Mouse (Mus musculus) intestine, embryonic 16.5 days (tissue): ENCODE data around the gene Itpr2. TPM values are rescaled to one million over a fixed set of nuclear protein-coding genes. Genes with fewer than 3 reads are reported as not detected.
A peak's percentile ranks its signal among the peaks of the same experiment; 100 is the strongest.

Source experiments
- ATAC-seq: fragments of 200-750 bp; cut with Nextera tagmentation; 2 replicates; pipeline ENCODE4 v1.8.0; 2017; ENCODE audit warnings: moderate TSS enrichment, moderate library complexity
- H3K27ac ChIP-seq: fragments of 300-500 bp; sonication (generic); 2 replicates; pipeline ENCODE4 v1.5.1; 2014; ENCODE audit warnings: mild to moderate bottlenecking, low read length
- H3K27me3 ChIP-seq: fragments of 300-500 bp; sonication (generic); replicated peaks from 2 replicates; pipeline ENCODE4 v1.6.1; 2014; ENCODE audit warnings: low read length, control low read depth, mixed read lengths; ENCODE audit not compliant: control insufficient read depth, insufficient read depth
- H3K36me3 ChIP-seq: fragments of 300-500 bp; sonication (generic); 2 replicates; pipeline ENCODE4 v1.6.1; 2014; ENCODE audit warnings: low read length, control low read depth; ENCODE audit not compliant: control insufficient read depth, insufficient read depth
- H3K4me1 ChIP-seq: fragments of 300-500 bp; sonication (generic); 2 replicates; pipeline ENCODE4 v1.6.1; 2014; ENCODE audit warnings: low read length, control low read depth, mixed read lengths; ENCODE audit not compliant: control insufficient read depth, insufficient read depth
- H3K4me2 ChIP-seq: fragments of 300-500 bp; sonication (generic); 2 replicates; pipeline ENCODE4 v1.6.1; 2014; ENCODE audit warnings: low read depth, low read length, control low read depth
- H3K4me3 ChIP-seq: fragments of 300-500 bp; sonication (generic); 2 replicates; pipeline ENCODE4 v1.5.1; 2014; ENCODE audit warnings: mild to moderate bottlenecking, low read length
- H3K9ac ChIP-seq: fragments of 300-500 bp; sonication (generic); 2 replicates; pipeline ENCODE4 v1.6.1; 2014; ENCODE audit warnings: low read depth, low read length
- H3K9me3 ChIP-seq: fragments of 300-500 bp; sonication (generic); 2 replicates; pipeline ENCODE4 v1.6.1; 2016; ENCODE audit warnings: low read length, control low read depth; ENCODE audit not compliant: control insufficient read depth
- WGBS: fragments of 180-500 bp; shearing (Covaris S2); extraction: QIAGEN DNeasy Blood & Tissue Kit; methylation state at CpG from one replicate; pipeline ENCODE4 v1.1.7; 2014; 5-methylcytosine and 5-hydroxymethylcytosine counted together
- polyA plus RNA-seq: library from polyadenylated mRNA; unstranded; fragments of >200 nt; fragmentation: Nextera tagmentation; extraction: Ambion mirVana; gene quantifications from 2 replicates; pipeline ENCODE4 v1.2.1, GENCODE M21; 2015

Itpr2 gene
- polyA plus RNA-seq, 1 experiment from 2014 or later = 7.5 TPM

DNA sequence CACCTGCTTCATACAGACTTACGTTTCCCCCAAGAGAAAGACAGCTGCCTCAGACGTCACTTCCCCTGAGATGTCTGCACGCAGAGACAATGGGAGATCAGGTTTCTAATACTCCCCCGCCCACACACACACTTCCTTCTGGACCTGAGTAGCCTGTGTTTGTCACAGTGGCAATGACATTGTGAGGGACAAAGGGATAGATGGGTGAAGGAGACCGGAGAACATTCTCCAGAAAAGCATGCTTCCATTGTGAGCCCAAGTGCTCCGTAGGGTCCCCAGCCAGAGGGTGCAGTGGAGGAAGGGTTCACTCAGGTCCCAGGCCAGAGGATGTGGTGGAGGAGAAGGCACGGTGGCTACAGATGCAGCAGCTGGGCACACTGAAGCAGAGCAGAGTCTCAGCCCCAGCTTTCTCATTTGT, 12.5 kb upstream of the Itpr2 start:
- 57% methylated on average over 7 of the region's 7 CpGs for WGBS

DNA sequence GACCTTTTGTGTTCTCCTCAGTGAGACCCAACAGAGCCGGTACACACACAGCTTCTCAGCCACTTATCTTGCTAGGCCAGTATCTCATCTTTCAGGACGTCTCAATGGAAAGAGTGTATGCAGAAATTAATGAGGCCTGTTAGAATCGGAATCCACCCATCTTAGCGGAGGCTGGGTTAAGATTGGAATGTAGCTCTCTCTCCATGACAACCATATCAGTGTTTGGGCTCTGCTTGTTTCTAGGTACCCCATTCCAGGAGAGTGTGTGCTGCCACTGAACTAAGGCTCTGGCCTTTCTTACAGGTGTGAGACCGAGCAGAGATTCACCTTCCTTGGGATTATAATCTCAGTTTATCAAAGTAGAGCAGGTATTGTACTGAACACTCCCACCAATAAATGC, 11.9 kb upstream of the Itpr2 start:
- Histone ChIP-seq H3K4me1 (no peaks in the 10 kb centered on the region), H3K27ac (no peak overlapping the region), H3K36me3 (no peaks in the 10 kb centered on the region), H3K4me2 (no peak overlapping the region), H3K9ac (no peak overlapping the region), H3K4me3 (no peak overlapping the region), H3K27me3 (no peaks in the 10 kb centered on the region), H3K9me3 (no peaks in the 10 kb centered on the region)
- 45% methylated on average over 5 of the region's 5 CpGs for WGBS
- no peak for ATAC-seq

More for the DNA sequence above, 12.5 kb upstream of the Itpr2 start:
- no peak for ATAC-seq
- Histone ChIP-seq H3K4me1 (no peaks in the 10 kb centered on the region), H3K4me2 (no peak overlapping the region), H3K9me3 (no peaks in the 10 kb centered on the region), H3K36me3 (no peaks in the 10 kb centered on the region), H3K27ac (no peak overlapping the region), H3K4me3 (no peak overlapping the region), H3K27me3 (no peaks in the 10 kb centered on the region), H3K9ac (no peak overlapping the region)

DNA sequence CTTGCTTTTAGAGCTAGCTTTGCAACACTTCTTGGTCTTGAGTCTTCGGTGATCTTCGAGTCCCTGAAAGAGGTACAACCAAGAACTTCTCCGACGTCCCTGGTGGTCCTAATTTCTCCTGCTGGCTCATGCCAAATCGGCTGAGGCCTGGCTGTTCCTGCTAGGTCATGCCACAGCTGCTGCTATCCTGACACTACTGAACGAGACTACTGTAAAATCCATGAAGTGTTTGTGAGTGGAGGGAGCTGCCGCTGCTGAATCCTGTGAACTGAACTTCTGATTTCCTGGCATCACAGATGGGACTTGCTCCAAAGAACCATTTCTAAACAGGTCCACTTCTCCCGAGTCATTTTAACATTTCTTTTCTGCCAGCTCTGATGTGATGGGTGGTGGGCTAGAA, 11.4 kb upstream of the Itpr2 start:
- no peak for ATAC-seq
- Histone ChIP-seq H3K9ac (no peak overlapping the region), H3K27me3 (no peaks in the 10 kb centered on the region), H3K36me3 (no peaks in the 10 kb centered on the region), H3K9me3 (no peaks in the 10 kb centered on the region), H3K4me3 (no peak overlapping the region), H3K27ac (no peak overlapping the region), H3K4me2 (no peak overlapping the region), H3K4me1 (no peaks in the 10 kb centered on the region)
- WGBS = 84% methylated on average over 8 of the region's 8 CpGs

DNA sequence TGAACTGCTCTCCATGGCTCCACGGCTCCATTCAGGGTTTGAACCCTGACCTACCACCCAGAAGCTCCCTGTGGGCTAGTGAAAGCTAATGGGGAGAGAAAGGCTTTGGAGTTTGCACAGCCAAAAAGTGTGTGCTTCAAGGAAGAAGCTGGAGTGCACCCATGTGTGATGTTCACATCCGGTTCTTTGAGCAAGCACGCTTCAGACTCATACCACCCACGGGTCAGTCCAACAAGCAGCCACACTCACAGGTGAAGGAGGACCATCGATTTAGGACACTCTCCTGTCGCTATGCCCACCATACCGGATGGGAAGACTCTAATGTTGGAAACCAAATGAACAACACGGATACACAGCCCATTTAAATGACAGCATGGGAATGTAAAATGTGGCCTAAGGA, 9.5 kb upstream of the Itpr2 start:
- ATAC-seq = no peak

DNA sequence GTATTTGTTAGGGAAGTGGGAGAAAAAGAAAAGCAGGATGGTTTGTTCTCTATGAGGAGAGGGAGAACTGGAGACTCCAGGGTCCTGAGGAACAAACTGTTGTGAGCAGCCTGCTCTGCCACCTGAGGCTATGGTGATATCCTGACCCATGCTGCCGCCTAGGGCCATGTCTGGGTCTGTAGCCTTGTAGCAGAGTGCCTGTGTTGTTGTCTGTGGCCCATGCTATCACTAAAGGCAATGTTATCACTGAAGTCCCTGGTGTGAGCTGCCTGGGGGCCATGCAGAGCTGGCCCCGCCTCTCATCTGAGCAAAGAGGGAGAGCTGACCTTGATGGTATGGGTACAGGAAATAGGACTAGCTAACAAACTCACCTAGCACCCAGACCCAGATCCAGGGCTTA, 7.9 kb upstream of the Itpr2 start:
- Histone ChIP-seq H3K4me1 (no peaks in the 10 kb centered on the region), H3K4me2 (no peak overlapping the region), H3K36me3 (no peaks in the 10 kb centered on the region), H3K9ac (no peak overlapping the region), H3K27me3 (no peaks in the 10 kb centered on the region), H3K4me3 (no peak overlapping the region), H3K9me3 (no peaks in the 10 kb centered on the region), H3K27ac (no peak overlapping the region)
- no peak for ATAC-seq
- 91% methylated on average over 2 of the region's 2 CpGs for WGBS

More for the DNA sequence above, 9.5 kb upstream of the Itpr2 start:
- Histone ChIP-seq H3K36me3 (no peaks in the 10 kb centered on the region), H3K9ac (no peak overlapping the region), H3K9me3 (no peaks in the 10 kb centered on the region), H3K4me3 (no peak overlapping the region), H3K4me1 (no peaks in the 10 kb centered on the region), H3K4me2 (no peak overlapping the region), H3K27ac (no peak overlapping the region), H3K27me3 (no peaks in the 10 kb centered on the region)
- WGBS = 87% methylated on average over 8 of the region's 8 CpGs

DNA sequence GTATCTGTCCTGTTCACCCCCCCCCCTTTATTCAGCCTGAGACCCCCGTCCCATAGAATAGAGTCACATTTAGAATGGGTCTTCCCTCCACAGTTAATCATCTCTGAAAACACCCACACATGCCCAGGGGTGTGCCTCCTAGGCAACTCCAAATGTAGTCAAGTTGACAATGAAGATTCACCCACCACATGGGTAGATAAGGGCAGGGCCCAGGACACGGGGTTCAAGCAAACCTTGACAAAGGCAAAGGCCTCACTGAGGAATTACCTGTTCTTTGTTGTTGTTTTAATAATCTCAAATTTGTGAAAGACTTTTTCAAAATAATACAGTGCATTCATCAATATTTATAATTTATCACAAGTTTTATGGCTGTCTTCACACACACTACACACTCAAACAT, 2.4 kb upstream of the Itpr2 start:
- no peaks in the 10 kb centered on the region for H3K9me3 ChIP-seq
- no peak overlapping the region for H3K27ac ChIP-seq
- H3K27me3 ChIP-seq = 0 out of 2 replicates have a peak, but pooled peaks cover 2% of the 10 kb centered on the region
- no peak overlapping the region for H3K9ac ChIP-seq
- no peak overlapping the region for H3K4me3 ChIP-seq
- 76% methylated on average over 2 of the region's 2 CpGs for WGBS
- no peak for ATAC-seq
- peaks cover 11% of the 10 kb centered on the region; the same call in 1 of the 2 replicates for H3K4me1 ChIP-seq
- no peaks in the 10 kb centered on the region for H3K36me3 ChIP-seq
- H3K4me2 ChIP-seq = no peak overlapping the region

DNA sequence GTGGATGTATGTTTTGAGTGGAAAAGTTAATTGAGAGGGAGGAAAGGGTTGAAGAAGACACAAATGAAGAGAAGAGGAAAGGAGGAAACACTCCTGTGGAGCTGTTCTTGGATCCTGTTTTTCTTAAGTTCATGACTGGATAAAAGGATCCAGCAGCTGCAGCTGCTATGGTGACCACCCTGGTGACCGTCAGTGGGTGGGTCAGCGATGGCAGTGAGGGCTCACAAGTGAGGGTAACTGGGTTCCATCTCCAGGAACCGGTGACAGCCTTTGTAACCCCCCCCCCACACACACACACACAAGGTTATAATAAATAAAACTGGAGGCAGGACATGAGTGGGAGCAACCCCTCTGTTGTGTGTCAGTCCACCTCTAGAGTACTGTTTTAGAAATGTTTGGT, 833 bp upstream of the Itpr2 start:
- 0 out of 2 replicates have a peak, but pooled peaks cover 2% of the 10 kb centered on the region for H3K27me3 ChIP-seq
- peaks cover 11% of the 10 kb centered on the region; the same call in 1 of the 2 replicates for H3K4me1 ChIP-seq
- no peak for ATAC-seq
- no peak overlapping the region for H3K27ac ChIP-seq
- H3K4me3 ChIP-seq = peak overlapping the region; percentile 84
- H3K9me3 ChIP-seq = no peaks in the 10 kb centered on the region
- H3K36me3 ChIP-seq = no peaks in the 10 kb centered on the region
- peak overlapping the region; percentile 99 for H3K4me2 ChIP-seq
- 46% methylated on average over 3 of the region's 3 CpGs for WGBS
- peak overlapping the region; percentile 78 for H3K9ac ChIP-seq

DNA sequence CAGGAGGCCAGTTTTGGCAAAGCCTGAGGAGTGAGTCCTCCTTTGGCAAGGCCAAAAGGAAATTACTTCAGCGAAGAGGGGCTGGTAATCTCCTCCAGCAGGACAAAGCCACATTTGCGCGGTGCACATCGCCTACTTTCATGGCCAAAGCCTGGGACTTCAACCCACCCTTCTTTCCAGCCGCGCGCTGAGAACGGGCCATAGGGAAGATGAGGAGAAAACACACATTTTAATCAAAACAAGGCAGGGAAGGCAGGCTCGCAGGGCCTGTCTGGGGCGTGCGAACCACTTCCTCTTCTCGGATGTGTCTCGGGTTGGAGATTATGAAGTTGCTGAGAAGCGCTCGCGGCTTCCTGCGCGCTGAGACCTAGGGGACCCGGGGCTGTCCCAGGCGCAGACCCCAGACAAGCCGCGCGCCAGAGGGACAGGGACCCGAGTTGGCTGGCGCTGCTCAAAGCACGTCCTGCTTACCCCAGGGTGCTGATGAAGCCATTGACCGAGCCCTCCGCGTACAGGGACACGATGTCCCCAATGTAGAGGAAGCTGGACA, 632 bp downstream of the Itpr2 start:
- Histone ChIP-seq H3K4me2 (peak overlapping the region; percentile 99), H3K9ac (peak overlapping the region; percentile 78), H3K36me3 (no peaks in the 10 kb centered on the region), H3K9me3 (no peaks in the 10 kb centered on the region), H3K4me3 (peak overlapping the region; percentile 84), H3K27me3 (0 out of 2 replicates have a peak, but pooled peaks cover 2% of the 10 kb centered on the region), H3K27ac (peak overlapping the region; percentile 66), H3K4me1 (peaks cover 11% of the 10 kb centered on the region; the same call in 1 of the 2 replicates)
- WGBS = 1% methylated on average over 30 of the region's 30 CpGs
- ATAC-seq = peak; percentile 52

DNA sequence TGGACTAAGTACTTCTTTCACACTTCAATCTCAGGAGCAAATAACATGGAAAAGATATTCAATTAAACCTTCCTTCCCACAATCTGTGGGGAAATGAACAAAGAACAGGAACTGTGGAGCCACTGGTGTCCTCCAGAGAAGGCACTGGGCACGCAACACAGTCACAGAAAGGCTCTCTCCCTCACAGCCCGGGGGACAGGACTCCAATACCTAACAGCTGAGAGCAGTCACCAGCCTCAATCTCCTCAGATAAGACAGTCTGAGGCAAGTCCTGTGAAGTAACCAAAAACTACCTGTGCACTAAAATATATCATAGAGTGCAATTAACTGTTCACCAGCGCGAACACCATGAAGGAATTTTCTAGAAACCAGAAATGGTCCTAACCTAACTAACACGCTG, 1.3 kb downstream of the Itpr2 start:
- Histone ChIP-seq H3K4me3 (peak overlapping the region; percentile 84), H3K9ac (peak overlapping the region; percentile 78; the same call in 1 of the 2 replicates), H3K27ac (no peak overlapping the region), H3K4me1 (peaks cover 11% of the 10 kb centered on the region; the same call in 1 of the 2 replicates), H3K4me2 (peak overlapping the region; percentile 99), H3K27me3 (0 out of 2 replicates have a peak, but pooled peaks cover 2% of the 10 kb centered on the region), H3K9me3 (no peaks in the 10 kb centered on the region), H3K36me3 (no peaks in the 10 kb centered on the region)
- no peak for ATAC-seq
- WGBS = 62% methylated on average over 5 of the region's 5 CpGs

DNA sequence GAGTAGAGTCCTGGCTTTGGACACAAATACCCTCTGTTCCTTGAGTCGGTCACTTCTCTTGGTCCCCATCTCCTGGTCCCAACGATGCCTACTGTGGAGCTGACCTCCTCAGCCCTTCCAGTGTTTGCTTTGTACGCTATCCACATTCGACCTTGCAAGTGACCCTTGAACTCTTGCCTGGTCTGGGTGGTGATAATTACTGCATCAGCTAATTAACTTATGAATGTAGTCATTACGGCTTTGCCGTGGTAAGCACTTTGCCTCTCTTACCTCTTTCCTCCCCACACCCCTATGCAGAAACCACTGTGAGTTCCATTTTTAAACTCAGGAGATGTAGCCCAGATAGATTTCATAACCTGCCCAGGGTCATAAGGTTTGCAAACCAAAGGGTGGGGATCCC, 1.8 kb downstream of the Itpr2 start:
- WGBS = 69% methylated on average over 6 of the region's 6 CpGs
- Histone ChIP-seq H3K4me2 (no peak overlapping the region), H3K27ac (no peak overlapping the region)

More for the DNA sequence above, 1.8 kb downstream of the Itpr2 start:
- 0 out of 2 replicates have a peak, but pooled peaks cover 2% of the 10 kb centered on the region for H3K27me3 ChIP-seq
- H3K9ac ChIP-seq = no peak overlapping the region
- H3K9me3 ChIP-seq = no peaks in the 10 kb centered on the region
- no peak for ATAC-seq
- H3K4me3 ChIP-seq = no peak overlapping the region
- H3K4me1 ChIP-seq = peaks cover 11% of the 10 kb centered on the region; the same call in 1 of the 2 replicates
- no peaks in the 10 kb centered on the region for H3K36me3 ChIP-seq
